Comparison of ENCODE assay signal across 10 mouse cellular contexts in genomic region chr2:19431186-19431585, GRCm38 (mm10). TPM values are rescaled to one million over a fixed set of nuclear protein-coding genes. Genes with fewer than 3 reads are reported as not detected.
A peak's percentile ranks its signal among the peaks of the same experiment; 100 is the strongest.
DNase-seq lines count a peak whose midpoint lies in the region; ATAC-seq and TF ChIP-seq lines count a peak whose summit lies in the region.
"Had no signal": no experiment of that assay in that cellular context is flagged by ENCODE, and none has a peak within 500 bp of the region (broad histone marks: within the 10 kb centered on the region; RNA-seq: fewer than 3 reads in every experiment).

No protein-coding gene starts in this region.

- no peaks in the 10 kb centered on the region for H3K36me3 ChIP-seq in heart, embryonic 11.5 days (ENCODE audit: control insufficient read depth, insufficient read depth, low read length)
- peaks cover 3% of the 10 kb centered on the region; the same call in 1 of the 2 replicates for H3K36me3 ChIP-seq in ES-E14 (ENCODE audit: control insufficient read depth, insufficient read depth, low read length, poor library complexity, severe bottlenecking)
- H3K36me3 ChIP-seq in midbrain, embryonic 13.5 days, result no peaks in the 10 kb centered on the region
- H3K36me3 ChIP-seq: G1E had no signal

- in situ Hi-C loops in ES-E14 (cut with MboI; ENCODE audit: low sequenced_read_pairs in 2 of 2, unreplicated experiment in 2 of 2), result loop anchor here (25.0 kb wide), 2 partner anchors 481 to 1394 kb away; partner anchors contain the start of genes A930004D18Rik (in 1 of the 2), Etl4 (in 1 of the 2) and Skida1 (in 1 of the 2)

- peak overlapping the region; percentile 32 for H3K4me3 ChIP-seq in heart, embryonic 11.5 days (ENCODE audit: low read depth, low read length)
- H3K4me3 ChIP-seq in ES-E14 (ENCODE audit: insufficient read depth in 1 of 2, low read depth in 1 of 2, low read length in 2 of 2, poor library complexity in 1 of 2, severe bottlenecking in 1 of 2), result peak overlapping the region; percentile 50 to 54
- H3K4me3 ChIP-seq in midbrain, embryonic 13.5 days (replicated peaks), result peak overlapping the region; percentile 33

- ATAC-seq in heart, embryonic 11.5 days (replicated peaks; ENCODE audit: insufficient number of reproducible peaks, low FRiP score, low TSS enrichment), result no peak
- 0 out of 2 replicates have a peak, but pooled peaks have one; percentile 35 for ATAC-seq in granulocyte monocyte progenitor cell, adult 5-6 weeks (replicated peaks; ENCODE audit: poor library complexity, severe bottlenecking)
- peak; percentile 81 for ATAC-seq in midbrain, embryonic 13.5 days

- no peaks in the 10 kb centered on the region for H3K9me3 ChIP-seq in heart, embryonic 11.5 days (replicated peaks; ENCODE audit: control insufficient read depth, low read length)
- H3K9me3 ChIP-seq in ES-E14 (ENCODE audit: control insufficient read depth, insufficient read depth, low read depth, low read length), result no peaks in the 10 kb centered on the region
- H3K9me3 ChIP-seq in midbrain, embryonic 13.5 days, result no peaks in the 10 kb centered on the region

- no peak for DNase-seq in heart, adult 8-10 months (ENCODE audit: low spot score)
- DNase-seq in ES-E14 (ENCODE audit: low read depth, low spot score), result no peak
- no peak for DNase-seq in cerebellum, postnatal 4 days (ENCODE audit: low spot score in 2 of 2)
- no peak for DNase-seq in urinary bladder, postnatal 25 days (ENCODE audit: low spot score)
- no peak for DNase-seq in spleen, postnatal 36 days (ENCODE audit: low spot score in 2 of 2)

- H3K4me2 ChIP-seq in heart, embryonic 11.5 days, result peak overlapping the region; percentile 44
- H3K4me2 ChIP-seq in midbrain, embryonic 13.5 days (replicated peaks), result peak overlapping the region; percentile 56

- peaks cover 5% of the 10 kb centered on the region; the same call in 1 of the 2 replicates for H3K4me1 ChIP-seq in heart, embryonic 11.5 days (ENCODE audit: control insufficient read depth, insufficient read depth, low read length)
- H3K4me1 ChIP-seq in ES-E14 (ENCODE audit: control insufficient read depth in 2 of 2, insufficient read depth in 2 of 2, low read length in 2 of 2, poor library complexity in 1 of 2), result peaks cover 0 to 5% of the 10 kb centered on the region in 2 experiments; a peak in 1 of 4 replicates
- peaks cover 24% of the 10 kb centered on the region for H3K4me1 ChIP-seq in midbrain, embryonic 13.5 days (replicated peaks)

- no peak overlapping the region for H3K9ac ChIP-seq in heart, embryonic 11.5 days (ENCODE audit: low read depth, low read length)
- no peak overlapping the region for H3K9ac ChIP-seq in ES-E14 (ENCODE audit: insufficient read depth, low read depth, low read length, poor library complexity, severe bottlenecking)
- no peak overlapping the region for H3K9ac ChIP-seq in midbrain, embryonic 13.5 days (replicated peaks)

- H3K27me3 ChIP-seq in heart, embryonic 11.5 days (ENCODE audit: control insufficient read depth, insufficient read depth, low read length), result peaks cover 89% of the 10 kb centered on the region
- H3K27me3 ChIP-seq in midbrain, embryonic 13.5 days, result peaks cover 97% of the 10 kb centered on the region

- H3K27ac ChIP-seq in heart, embryonic 11.5 days (ENCODE audit: low read depth, low read length), result no peak overlapping the region
- no peak overlapping the region for H3K27ac ChIP-seq in ES-E14 (ENCODE audit: insufficient read depth, low read depth, low read length, poor library complexity, severe bottlenecking)
- no peak overlapping the region for H3K27ac ChIP-seq in midbrain, embryonic 13.5 days

- under 1% methylated on average over 18 of the region's 18 CpGs for WGBS in heart, embryonic 11.5 days (ENCODE audit: insufficient replicate concordance)
- WGBS in midbrain, embryonic 13.5 days, result 1% methylated on average over 18 of the region's 18 CpGs

TF ChIP-seq in ES-E14, 5 proteins besides CTCF, POLR2A, EP300 and RAD21:
- TF ChIP-seq ZNF384 (IDR thresholded peaks at IDR 0.05; ENCODE audit: low read depth, low read length), result no peak
- TF ChIP-seq MAFK (IDR thresholded peaks at IDR 0.05; ENCODE audit: insufficient read depth, low read depth, low read length), result no peak
- no peak for TF ChIP-seq HCFC1 (IDR thresholded peaks at IDR 0.05; ENCODE audit: borderline replicate concordance, insufficient read depth, low read length)
- TF ChIP-seq ZC3H11A (IDR thresholded peaks at IDR 0.05; ENCODE audit: borderline replicate concordance, low read depth, low read length), result no peak
- TF ChIP-seq CHD2 (IDR thresholded peaks at IDR 0.05; ENCODE audit: low read depth, low read length), result no peak

RNA-seq across cellular contexts. Expression of gene Ptf1a, which starts 14.3 kb away (rescaled TPM):
- not detected in 2 replicates for polyA plus RNA-seq in heart, embryonic 11.5 days (2014; fragmentation: Nextera tagmentation; extraction: Ambion mirVana)
- not detected for total RNA-seq in heart, adult 8-10 months (2022)
- total RNA-seq in ES-E14 (2012; rRNA removed), result not detected in 2 replicates
- total RNA-seq in granulocyte monocyte progenitor cell, adult 5-6 weeks (2014; fragmentation: Nextera tagmentation), result not detected in 2 replicates
- total RNA-seq in granulocyte monocyte progenitor cell, adult 5-6 weeks (2017), result not detected in 2 replicates
- polyA plus RNA-seq in midbrain, embryonic 13.5 days (2015; fragmentation: Nextera tagmentation; extraction: Ambion mirVana), result 0.70 and 0.71 TPM in 2 replicates
- total RNA-seq: G1E had no signal
- polyA plus RNA-seq: G1E; gonadal fat pad, adult 2 months had no signal

RNA-seq across cellular contexts. Expression of gene Msrb2, which starts 59.9 kb away (rescaled TPM):
- 27.1 and 32.7 TPM in 2 replicates for polyA plus RNA-seq in heart, embryonic 11.5 days (2014; fragmentation: Nextera tagmentation; extraction: Ambion mirVana)
- 10 to 100 TPM; 63.9 to 73.6 (median 69.8) TPM for total RNA-seq in heart, adult 8-10 months (2022)
- total RNA-seq in ES-E14 (2012; rRNA removed), result 14.5 and 17.1 TPM in 2 replicates
- 16.0 and 26.1 TPM in 2 replicates for total RNA-seq in granulocyte monocyte progenitor cell, adult 5-6 weeks (2014; fragmentation: Nextera tagmentation)
- total RNA-seq in granulocyte monocyte progenitor cell, adult 5-6 weeks (2017), result 12.0 and 14.6 TPM in 2 replicates
- polyA plus RNA-seq in midbrain, embryonic 13.5 days (2015; fragmentation: Nextera tagmentation; extraction: Ambion mirVana), result 7.7 and 8.1 TPM in 2 replicates
- total RNA-seq: G1E had no signal
- polyA plus RNA-seq: G1E had no signal
